Mouse (Mus musculus) midbrain, postnatal 0 days (tissue): ENCODE measurements around the gene Agap3. TPM values are rescaled to one million over a fixed set of nuclear protein-coding genes. Genes with fewer than 3 reads are reported as not detected.

ENCODE experiments used
- ATAC-seq: fragments of 200-750 bp; cut with Nextera tagmentation; 2 replicates; pipeline ENCODE4 v1.8.0; 2017; ENCODE audit warnings: moderate number of reproducible peaks, mild to moderate bottlenecking, moderate TSS enrichment, moderate library complexity; ENCODE audit not compliant: low FRiP score
- DNase-seq: peaks from one replicate; pipeline ENCODE4 v3.0.0-alpha.2; 2015; ENCODE audit warnings: low spot score
- H3K27ac ChIP-seq: fragments of 300-500 bp; sonication (generic); 2 replicates; pipeline ENCODE4 v1.5.1; 2014; ENCODE audit warnings: low read depth, mild to moderate bottlenecking, low read length, mixed read lengths
- H3K27me3 ChIP-seq: fragments of 300-500 bp; sonication (generic); 2 replicates; pipeline ENCODE4 v1.6.1; 2014; ENCODE audit warnings: low read length, control low read depth, mixed read lengths; ENCODE audit not compliant: insufficient read depth
- H3K36me3 ChIP-seq: fragments of 300-500 bp; sonication (generic); 2 replicates; pipeline ENCODE4 v1.6.1; 2014; ENCODE audit warnings: low read length, control low read depth, mixed read lengths; ENCODE audit not compliant: insufficient read depth
- H3K4me1 ChIP-seq: fragments of 300-500 bp; sonication (generic); 2 replicates; pipeline ENCODE4 v1.6.1; 2014; ENCODE audit warnings: mild to moderate bottlenecking, control low read depth, antibody characterized with exemption, low read length, mixed read lengths; ENCODE audit not compliant: insufficient read depth
- H3K4me2 ChIP-seq: fragments of 300-500 bp; sonication (generic); 2 replicates; pipeline ENCODE4 v1.6.1; 2014; ENCODE audit warnings: low read depth, mild to moderate bottlenecking, low read length, mixed read lengths; ENCODE audit not compliant: poor library complexity, severe bottlenecking
- H3K4me3 ChIP-seq: fragments of 300-500 bp; sonication (generic); 2 replicates; pipeline ENCODE4 v1.5.1; 2014; ENCODE audit warnings: low read depth, mild to moderate bottlenecking, low read length, moderate library complexity
- H3K9ac ChIP-seq: fragments of 300-500 bp; sonication (generic); replicated peaks from 2 replicates; pipeline ENCODE4 v1.6.1; 2014; ENCODE audit warnings: mild to moderate bottlenecking, low read length, moderate library complexity, mixed read lengths; ENCODE audit not compliant: poor library complexity, severe bottlenecking
- H3K9me3 ChIP-seq: fragments of 300-500 bp; sonication (generic); 2 replicates; pipeline ENCODE4 v1.6.1; 2016; ENCODE audit warnings: low read length, control low read depth
- CTCF ChIP-seq: IDR thresholded peaks from 2 replicates; pipeline ENCODE4 v1.5.1; 2016; ENCODE audit warnings: antibody characterized with exemption, mild to moderate bottlenecking
- WGBS: fragments of 180-500 bp; shearing (Covaris S2); extraction: QIAGEN DNeasy Blood & Tissue Kit; methylation state at CpG from one replicate; pipeline ENCODE4 v1.1.7; 2014; 5-methylcytosine and 5-hydroxymethylcytosine counted together
- polyA plus RNA-seq: library from polyadenylated mRNA; unstranded; fragments of >200 nt; fragmentation: Nextera tagmentation; extraction: Ambion mirVana; gene quantifications from 2 replicates; pipeline ENCODE4 v1.2.1, GENCODE M21; 2015
- total RNA-seq: library from RNA; depleted of rRNA; stranded (reverse); fragments of >200 nt; gene quantifications from 2 replicates; pipeline ENCODE4 v1.2.3, GENCODE M21; 2014; rRNA removed

Agap3 gene
- total and polyA plus RNA-seq, 2 experiments from 2014 or later: 120 to 282 TPM

DNA sequence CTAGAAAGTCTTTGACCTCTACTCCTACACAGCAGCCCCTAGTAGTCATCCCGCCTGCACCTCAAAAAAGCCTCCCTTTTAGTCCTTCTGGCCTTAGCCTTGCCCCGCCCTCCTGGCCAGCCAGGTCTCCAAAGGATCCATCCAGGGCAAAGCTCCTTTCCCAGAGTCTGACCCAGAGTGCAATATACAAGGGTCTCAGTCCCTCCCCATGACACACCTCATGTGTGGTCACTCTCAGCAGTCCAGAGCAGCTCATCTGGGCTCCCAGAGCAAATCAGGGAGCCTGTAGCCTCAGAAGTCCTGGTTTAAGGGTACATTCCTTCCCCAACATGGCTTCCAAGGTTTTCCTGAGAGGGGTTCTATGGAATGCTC lies 99.3 kb downstream of the Agap3 start:
- H3K4me1 ChIP-seq: no peaks in the 10 kb centered on the region; the same call in 1 of the 2 replicates
- H3K4me3 ChIP-seq: no peak overlapping the region
- DNase-seq: no peak
- H3K36me3 ChIP-seq: no peaks in the 10 kb centered on the region
- H3K9ac ChIP-seq: no peak overlapping the region
- no peak for ATAC-seq
- 55% methylated on average over 2 of the region's 2 CpGs for WGBS
- H3K4me2 ChIP-seq: peak overlapping the region; percentile 39
- TF ChIP-seq CTCF: no peak
- H3K27me3 ChIP-seq: no peaks in the 10 kb centered on the region; the same call in 1 of the 2 replicates
- no peaks in the 10 kb centered on the region for H3K9me3 ChIP-seq
- no peak overlapping the region for H3K27ac ChIP-seq

Other genes with a start within 250 kb of the Agap3 start
- gene Kcnh2, start 100.6 kb upstream of the Agap3 start, total RNA-seq: 46.9 and 60.2 TPM in 2 replicates
- gene Kcnh2, start 100.6 kb upstream of the Agap3 start, polyA plus RNA-seq: 10.1 and 11.1 TPM in 2 replicates
- 11.0 and 14.2 TPM in 2 replicates for gene Nos3, start 87.4 kb upstream of the Agap3 start, total RNA-seq
- 7.0 and 7.5 TPM in 2 replicates for gene Nos3, start 87.4 kb upstream of the Agap3 start, polyA plus RNA-seq
- 6.7 and 7.4 TPM in 2 replicates for gene Atg9b, start 60.0 kb upstream of the Agap3 start, total RNA-seq
- gene Atg9b, start 60.0 kb upstream of the Agap3 start, polyA plus RNA-seq: 5.3 and 7.2 TPM in 2 replicates
- gene Abcb8, start 58.5 kb upstream of the Agap3 start, total RNA-seq: 65.8 and 71.7 TPM in 2 replicates
- gene Abcb8, start 58.5 kb upstream of the Agap3 start, polyA plus RNA-seq: 42.4 and 51.6 TPM in 2 replicates
- gene Asic3, start 38.8 kb upstream of the Agap3 start, total RNA-seq: 0.05 TPM in 1 of 2 replicates, not detected in the other
- gene Asic3, start 38.8 kb upstream of the Agap3 start, polyA plus RNA-seq: 0.29 and 0.59 TPM in 2 replicates
- gene Cdk5, start 28.6 kb upstream of the Agap3 start, total RNA-seq: 96.5 and 104 TPM in 2 replicates
- 168 and 182 TPM in 2 replicates for gene Cdk5, start 28.6 kb upstream of the Agap3 start, polyA plus RNA-seq
- 35.7 and 42.1 TPM in 2 replicates for gene Slc4a2, start 28.3 kb upstream of the Agap3 start, total RNA-seq
- gene Slc4a2, start 28.3 kb upstream of the Agap3 start, polyA plus RNA-seq: 11.5 and 11.8 TPM in 2 replicates
- gene Fastk, start 6.9 kb upstream of the Agap3 start, total RNA-seq: 139 and 174 TPM in 2 replicates
- 97.9 and 109 TPM in 2 replicates for gene Fastk, start 6.9 kb upstream of the Agap3 start, polyA plus RNA-seq
- 52.1 and 91.5 TPM in 2 replicates for gene Tmub1, start 4.3 kb upstream of the Agap3 start, total RNA-seq
- gene Tmub1, start 4.3 kb upstream of the Agap3 start, polyA plus RNA-seq: 65.3 and 65.5 TPM in 2 replicates
- gene Gbx1, start 75.0 kb downstream of the Agap3 start, total RNA-seq: 0.33 TPM in 1 of 2 replicates, not detected in the other
- gene Gbx1, start 75.0 kb downstream of the Agap3 start, polyA plus RNA-seq: 0.09 and 0.12 TPM in 2 replicates
- 1.2 TPM in 1 of 2 replicates, not detected in the other for gene Asb10, start 88.8 kb downstream of the Agap3 start, total RNA-seq
- 0.31 and 0.39 TPM in 2 replicates for gene Asb10, start 88.8 kb downstream of the Agap3 start, polyA plus RNA-seq
- gene 4931409K22Rik, start 104.6 kb downstream of the Agap3 start, total RNA-seq: not detected in 2 replicates
- gene 4931409K22Rik, start 104.6 kb downstream of the Agap3 start, polyA plus RNA-seq: not detected in 2 replicates
- 55.9 and 57.0 TPM in 2 replicates for gene Abcf2, start 125.3 kb downstream of the Agap3 start, total RNA-seq
- 58.2 and 62.3 TPM in 2 replicates for gene Abcf2, start 125.3 kb downstream of the Agap3 start, polyA plus RNA-seq
- gene Chpf2, start 134.6 kb downstream of the Agap3 start, total RNA-seq: 31.3 and 32.8 TPM in 2 replicates
- 25.5 and 26.3 TPM in 2 replicates for gene Chpf2, start 134.6 kb downstream of the Agap3 start, polyA plus RNA-seq
- 279 and 347 TPM in 2 replicates for gene Smarcd3, start 172.2 kb downstream of the Agap3 start, total RNA-seq
- 187 and 189 TPM in 2 replicates for gene Smarcd3, start 172.2 kb downstream of the Agap3 start, polyA plus RNA-seq
- 44.9 and 45.3 TPM in 2 replicates for gene Nub1, start 233.4 kb downstream of the Agap3 start, total RNA-seq
- 45.1 and 45.9 TPM in 2 replicates for gene Nub1, start 233.4 kb downstream of the Agap3 start, polyA plus RNA-seq